Mouse (Mus musculus) neutrophil, adult 5-6 weeks (primary cell): Measurements from ENCODE around the gene Ankra2. TPM values are rescaled to one million over a fixed set of nuclear protein-coding genes. Genes with fewer than 3 reads are reported as not detected.

Experiments used
- total RNA-seq: library from RNA; stranded (forward); fragments of 200-1000 nt; gene quantifications from 2 replicates; pipeline ENCODE4 v1.2.3, GENCODE M21; 2017

Ankra2 gene
- total RNA-seq, 1 experiment from 2014 or later = 49.0 TPM

Other genes starting within 250 kb of the Ankra2 start
- 0.12 TPM in 1 of 2 replicates, not detected in the other for gene Arhgef28, start 56.6 kb upstream of the Ankra2 start, total RNA-seq
- 29.2 and 34.4 TPM in 2 replicates for gene Utp15, start within 50 bp of the Ankra2 start, total RNA-seq
- not detected in 2 replicates for gene Gm21976, start 16.8 kb downstream of the Ankra2 start, total RNA-seq
- gene Btf3, start 53.9 kb downstream of the Ankra2 start, total RNA-seq = 539 and 559 TPM in 2 replicates
- gene Foxd1, start 91.2 kb downstream of the Ankra2 start, total RNA-seq = not detected in 2 replicates
- gene Gm10320, start 228.9 kb downstream of the Ankra2 start, total RNA-seq = not detected in 2 replicates